Mouse (Mus musculus): ENCODE measurements around the gene Chkb.

GRCm38 (mm10) chr15:89465052-89465451 is 35.3 kb upstream of the Chkb start:
- TF ChIP-seq TAL1 (IDR thresholded peaks at IDR 0.05; ENCODE audit: low read length) = no peak
- no peak for TF ChIP-seq GATA1 (IDR thresholded peaks at IDR 0.05; ENCODE audit: low read length)

Data from erythroblast, embryonic 14.5 days (primary cell).